Mouse (Mus musculus): ENCODE measurements at regions not wholly inside any gene's neighbourhood (a gene's known extent, or its start where the extent isn't known, plus 50 kb on each side); places are given as distances from the start of the nearest gene placed in this dataset.

GRCm38 (mm10) chr15:36719241-36719640 lies 288.3 kb downstream of the Zfp706 start:
- no peaks in the 10 kb centered on the region for H3K27me3 ChIP-seq (ENCODE audit: control insufficient read depth, insufficient read depth, low read length)
- no peak overlapping the region for H3K4me2 ChIP-seq (ENCODE audit: low read depth, low read length, severe bottlenecking)
- DNase-seq (ENCODE audit: low spot score) (no peak), ATAC-seq (replicated peaks; ENCODE audit: low FRiP score) (no peak)
- H3K4me1 ChIP-seq (replicated peaks; ENCODE audit: control insufficient read depth, insufficient read depth, low read length) = peaks cover 5% of the 10 kb centered on the region; the same call in 1 of the 2 replicates
- H3K9me3 ChIP-seq (ENCODE audit: control insufficient read depth, low read length) = no peaks in the 10 kb centered on the region
- no peak overlapping the region for H3K27ac ChIP-seq (ENCODE audit: low read depth, low read length)
- no peaks in the 10 kb centered on the region for H3K36me3 ChIP-seq (ENCODE audit: control insufficient read depth, insufficient read depth, low read length)
- no peak overlapping the region for H3K9ac ChIP-seq (ENCODE audit: low read length)
- 76% methylated on average over 2 of the region's 2 CpGs for WGBS
- H3K4me3 ChIP-seq (ENCODE audit: low read depth, low read length) = no peak overlapping the region

GRCm38 (mm10) chr15:36717835-36718234 lies 289.7 kb downstream of the Zfp706 start:
- ATAC-seq (replicated peaks; ENCODE audit: low FRiP score) (no peak), DNase-seq (ENCODE audit: low spot score) (no peak)
- no peak overlapping the region for H3K27ac ChIP-seq (ENCODE audit: low read depth, low read length)
- peaks cover 5% of the 10 kb centered on the region; the same call in 1 of the 2 replicates for H3K4me1 ChIP-seq (replicated peaks; ENCODE audit: control insufficient read depth, insufficient read depth, low read length)
- H3K9ac ChIP-seq (ENCODE audit: low read length) = no peak overlapping the region
- no peaks in the 10 kb centered on the region for H3K27me3 ChIP-seq (ENCODE audit: control insufficient read depth, insufficient read depth, low read length)
- no peak overlapping the region for H3K4me2 ChIP-seq (ENCODE audit: low read depth, low read length, severe bottlenecking)
- H3K4me3 ChIP-seq (ENCODE audit: low read depth, low read length) = no peak overlapping the region
- H3K36me3 ChIP-seq (ENCODE audit: control insufficient read depth, insufficient read depth, low read length) = no peaks in the 10 kb centered on the region
- H3K9me3 ChIP-seq (ENCODE audit: control insufficient read depth, low read length) = no peaks in the 10 kb centered on the region
- 74% methylated on average over 6 of the region's 6 CpGs for WGBS

GRCm38 (mm10) chr15:36716686-36717038 lies 290.9 kb downstream of the Zfp706 start:
- Histone ChIP-seq H3K4me1 (replicated peaks; ENCODE audit: control insufficient read depth, insufficient read depth, low read length) (peaks cover 5% of the 10 kb centered on the region; the same call in 1 of the 2 replicates), H3K4me2 (ENCODE audit: low read depth, low read length, severe bottlenecking) (peak overlapping the region; percentile 26; the same call in 1 of the 2 replicates), H3K4me3 (ENCODE audit: low read depth, low read length) (no peak overlapping the region), H3K9ac (ENCODE audit: low read length) (peak overlapping the region; percentile 44; the same call in 1 of the 2 replicates), H3K36me3 (ENCODE audit: control insufficient read depth, insufficient read depth, low read length) (no peaks in the 10 kb centered on the region), H3K27ac (ENCODE audit: low read depth, low read length) (no peak overlapping the region), H3K9me3 (ENCODE audit: control insufficient read depth, low read length) (no peaks in the 10 kb centered on the region), H3K27me3 (ENCODE audit: control insufficient read depth, insufficient read depth, low read length) (no peaks in the 10 kb centered on the region)
- ATAC-seq (replicated peaks; ENCODE audit: low FRiP score) (no peak), DNase-seq (ENCODE audit: low spot score) (no peak)

GRCm38 (mm10) chr15:36715745-36716685 lies 291.6 kb downstream of the Zfp706 start:
- ATAC-seq (replicated peaks; ENCODE audit: low FRiP score) (peak; percentile 81), DNase-seq (ENCODE audit: low spot score) (peak; percentile 66)
- WGBS = 23% methylated on average over 26 of the region's 26 CpGs
- H3K4me1 ChIP-seq (replicated peaks; ENCODE audit: control insufficient read depth, insufficient read depth, low read length) = peaks cover 5% of the 10 kb centered on the region; the same call in 1 of the 2 replicates
- peak overlapping the region; percentile 44 for H3K9ac ChIP-seq (ENCODE audit: low read length)
- peak overlapping the region; percentile 26 for H3K4me2 ChIP-seq (ENCODE audit: low read depth, low read length, severe bottlenecking)
- no peaks in the 10 kb centered on the region for H3K36me3 ChIP-seq (ENCODE audit: control insufficient read depth, insufficient read depth, low read length)
- no peaks in the 10 kb centered on the region for H3K27me3 ChIP-seq (ENCODE audit: control insufficient read depth, insufficient read depth, low read length)
- H3K9me3 ChIP-seq (ENCODE audit: control insufficient read depth, low read length) = no peaks in the 10 kb centered on the region
- no peak overlapping the region for H3K27ac ChIP-seq (ENCODE audit: low read depth, low read length)
- H3K4me3 ChIP-seq (ENCODE audit: low read depth, low read length) = 0 out of 2 replicates have a peak overlapping the region, but pooled peaks have one; percentile 3

- Histone ChIP-seq H3K9me3 (ENCODE audit: control insufficient read depth, low read length) (no peaks in the 10 kb centered on the region), H3K27ac (ENCODE audit: low read depth, low read length) (no peak overlapping the region), H3K4me1 (replicated peaks; ENCODE audit: control insufficient read depth, insufficient read depth, low read length) (peaks cover 5% of the 10 kb centered on the region; the same call in 1 of the 2 replicates), H3K4me3 (ENCODE audit: low read depth, low read length) (no peak overlapping the region), H3K4me2 (ENCODE audit: low read depth, low read length, severe bottlenecking) (no peak overlapping the region), H3K36me3 (ENCODE audit: control insufficient read depth, insufficient read depth, low read length) (no peaks in the 10 kb centered on the region), H3K27me3 (ENCODE audit: control insufficient read depth, insufficient read depth, low read length) (no peaks in the 10 kb centered on the region), H3K9ac (ENCODE audit: low read length) (no peak overlapping the region)
- ATAC-seq (replicated peaks; ENCODE audit: low FRiP score) (0 out of 2 replicates have a peak, but pooled peaks have one; percentile 2), DNase-seq (ENCODE audit: low spot score) (no peak)
- 95% methylated on average over 6 of the region's 6 CpGs for WGBS
These were observed 292.4 kb downstream of the Zfp706 start for GRCm38 (mm10) chr15:36715159-36715558.

- DNase-seq (ENCODE audit: low spot score) (no peak), ATAC-seq (replicated peaks; ENCODE audit: low FRiP score) (no peak)
- Histone ChIP-seq H3K9me3 (ENCODE audit: control insufficient read depth, low read length) (no peaks in the 10 kb centered on the region), H3K4me2 (ENCODE audit: low read depth, low read length, severe bottlenecking) (no peak overlapping the region), H3K4me3 (ENCODE audit: low read depth, low read length) (no peak overlapping the region), H3K36me3 (ENCODE audit: control insufficient read depth, insufficient read depth, low read length) (no peaks in the 10 kb centered on the region), H3K4me1 (replicated peaks; ENCODE audit: control insufficient read depth, insufficient read depth, low read length) (no peaks in the 10 kb centered on the region), H3K27ac (ENCODE audit: low read depth, low read length) (no peak overlapping the region), H3K9ac (ENCODE audit: low read length) (no peak overlapping the region), H3K27me3 (ENCODE audit: control insufficient read depth, insufficient read depth, low read length) (no peaks in the 10 kb centered on the region)
- WGBS = 70% methylated on average over 3 of the region's 3 CpGs
These were observed 297.8 kb downstream of the Zfp706 start for GRCm38 (mm10) chr15:36709788-36710187.

- ATAC-seq (replicated peaks; ENCODE audit: low FRiP score) = no peak
- WGBS = 17% methylated on average over 3 of the region's 3 CpGs
These were observed 299.1 kb downstream of the Zfp706 start for GRCm38 (mm10) chr15:36708471-36708870.

GRCm38 (mm10) chr15:36705990-36706389 lies 301.6 kb downstream of the Zfp706 start:
- no peak for DNase-seq (ENCODE audit: low spot score)
- no peak overlapping the region for H3K27ac ChIP-seq (ENCODE audit: low read depth, low read length)
- H3K4me2 ChIP-seq (ENCODE audit: low read depth, low read length, severe bottlenecking) = no peak overlapping the region
- no peak overlapping the region for H3K9ac ChIP-seq (ENCODE audit: low read length)
- H3K4me1 ChIP-seq (replicated peaks; ENCODE audit: control insufficient read depth, insufficient read depth, low read length) = no peaks in the 10 kb centered on the region
- ATAC-seq (replicated peaks; ENCODE audit: low FRiP score) = no peak
- 55% methylated on average over 4 of the region's 4 CpGs for WGBS
- no peak overlapping the region for H3K4me3 ChIP-seq (ENCODE audit: low read depth, low read length)
- no peaks in the 10 kb centered on the region for H3K36me3 ChIP-seq (ENCODE audit: control insufficient read depth, insufficient read depth, low read length)
- H3K27me3 ChIP-seq (ENCODE audit: control insufficient read depth, insufficient read depth, low read length) = no peaks in the 10 kb centered on the region
- no peaks in the 10 kb centered on the region for H3K9me3 ChIP-seq (ENCODE audit: control insufficient read depth, low read length)

More at GRCm38 (mm10) chr15:36708471-36708870, 299.1 kb downstream of the Zfp706 start:
- Histone ChIP-seq H3K36me3 (ENCODE audit: control insufficient read depth, insufficient read depth, low read length) (no peaks in the 10 kb centered on the region), H3K4me3 (ENCODE audit: low read depth, low read length) (no peak overlapping the region), H3K27me3 (ENCODE audit: control insufficient read depth, insufficient read depth, low read length) (no peaks in the 10 kb centered on the region), H3K4me2 (ENCODE audit: low read depth, low read length, severe bottlenecking) (no peak overlapping the region), H3K9me3 (ENCODE audit: control insufficient read depth, low read length) (no peaks in the 10 kb centered on the region), H3K9ac (ENCODE audit: low read length) (no peak overlapping the region), H3K27ac (ENCODE audit: low read depth, low read length) (no peak overlapping the region), H3K4me1 (replicated peaks; ENCODE audit: control insufficient read depth, insufficient read depth, low read length) (no peaks in the 10 kb centered on the region)
- DNase-seq (ENCODE audit: low spot score) = peak; percentile 81
